Mouse (Mus musculus): ENCODE data around the gene Tas1r1.
A peak's percentile ranks its signal among the peaks of the same experiment; 100 is the strongest.
"Not testable (repeated sequence)": the region's sequence is repeated elsewhere in the genome, so short reads cannot be mapped to it uniquely, and the experiment has no call there.

Tas1r1 gene

DNA sequence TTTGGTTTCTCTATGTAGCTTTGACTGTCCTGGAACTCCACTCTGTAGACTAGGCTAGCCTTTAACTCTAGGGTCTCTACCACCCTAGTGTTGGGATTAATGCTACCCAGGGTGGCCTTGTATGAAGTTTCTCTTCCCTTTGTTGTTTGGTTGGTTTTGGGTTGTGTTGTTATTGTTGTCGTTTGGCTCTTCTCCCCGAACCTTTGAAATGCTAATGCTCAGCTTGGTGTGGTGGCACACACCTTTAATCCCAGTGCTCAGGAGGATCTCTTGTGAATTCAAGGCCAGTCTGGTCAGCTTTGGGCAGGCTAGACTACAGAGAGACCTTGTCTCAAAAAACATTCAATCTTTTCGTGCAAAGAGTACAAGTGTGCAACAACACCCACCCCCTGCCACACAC is 4.8 kb upstream of the Tas1r1 start:
- no peak for DNase-seq (ENCODE audit: low spot score in 2 of 2)

- no peak for DNase-seq (ENCODE audit: low spot score in 2 of 2)
Observed at GRCm38 (mm10) chr4:152041924-152042641, 3.7 kb upstream of the Tas1r1 start.

GRCm38 (mm10) chr4:152039831-152040310 is 1.5 kb upstream of the Tas1r1 start:
- DNase-seq (ENCODE audit: low spot score in 2 of 2), result no peak

GRCm38 (mm10) chr4:152038985-152039830 is 840 bp upstream of the Tas1r1 start, which contains the start of gene Nol9:
Nol9 (plus strand) TSS chr4:152039321.
- peak; percentile 75 to 88 for DNase-seq (ENCODE audit: low spot score in 2 of 2)

GRCm38 (mm10) chr4:152036464-152036863 is 1.9 kb downstream of the Tas1r1 start:
- not testable (repeated sequence) for DNase-seq (ENCODE audit: low spot score in 2 of 2)

DNA sequence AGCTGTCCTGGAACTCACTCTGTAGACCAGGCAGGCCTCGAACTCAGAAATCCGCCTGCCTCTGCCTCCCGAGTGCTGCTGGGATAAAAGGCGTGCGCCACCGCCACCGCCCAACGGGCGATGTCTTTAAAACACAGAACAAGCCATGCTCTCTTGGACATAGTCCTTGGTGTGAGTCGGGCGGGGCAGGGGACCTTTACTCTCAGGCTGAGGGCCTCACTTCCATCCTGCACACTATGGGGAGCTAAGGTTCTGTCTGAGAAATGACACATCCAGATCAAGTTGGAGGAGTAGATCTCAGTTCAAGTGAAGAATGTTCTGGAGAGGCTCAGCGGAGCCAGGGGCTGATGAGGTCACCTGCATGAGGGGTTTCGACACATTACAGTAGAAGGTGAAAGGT is 5.4 kb downstream of the Tas1r1 start:
- no peak for DNase-seq (ENCODE audit: low spot score in 2 of 2)

DNA sequence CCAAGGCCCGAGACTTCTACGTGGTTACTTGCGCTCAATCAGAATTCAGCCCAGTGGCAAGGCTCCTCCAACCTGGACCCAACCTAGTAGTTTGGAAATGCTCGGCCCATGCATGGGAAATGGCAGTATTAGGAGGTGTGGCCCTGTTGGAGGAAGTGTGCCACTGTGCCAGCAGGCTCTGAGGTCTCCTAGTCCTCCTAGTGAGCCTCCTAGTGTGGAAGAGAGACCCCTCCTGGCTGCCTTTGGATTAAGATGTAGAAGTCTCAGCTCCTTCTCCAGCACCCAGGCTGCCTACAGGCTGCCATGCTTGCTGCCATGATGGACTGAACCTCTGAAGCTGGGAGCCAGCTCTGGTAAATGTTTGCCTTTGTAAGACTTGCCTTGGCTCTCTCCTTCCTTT is 8.4 kb downstream of the Tas1r1 start:
- DNase-seq (ENCODE audit: low spot score in 2 of 2), result no peak

DNA sequence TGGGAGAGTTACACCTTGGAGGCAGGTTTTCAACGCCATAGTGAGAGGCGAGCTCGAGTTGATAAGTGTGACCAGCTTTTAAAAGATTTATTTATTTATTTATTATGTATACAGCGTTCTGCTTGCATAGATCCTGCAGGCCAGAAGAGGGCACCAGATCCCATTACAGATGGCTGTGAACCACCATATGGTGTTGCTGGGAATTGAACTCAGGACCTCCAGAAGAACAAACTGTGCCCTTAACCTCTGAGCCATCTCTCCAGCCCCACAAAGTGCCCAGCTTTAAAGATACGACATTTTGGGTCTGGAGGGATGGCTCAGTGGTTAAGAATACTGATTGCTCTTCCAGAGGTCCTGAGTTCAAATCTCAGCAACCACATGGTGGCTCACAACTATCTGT is 9.3 kb downstream of the Tas1r1 start:
- DNase-seq (ENCODE audit: low spot score in 2 of 2), result no peak

GRCm38 (mm10) chr4:152028456-152028855 is 9.9 kb downstream of the Tas1r1 start:
- DNase-seq (ENCODE audit: low spot score in 2 of 2), result no peak

- peak; percentile 93 to 97 for DNase-seq (ENCODE audit: low spot score in 2 of 2)
Observed at GRCm38 (mm10) chr4:152027524-152027923, 10.8 kb downstream of the Tas1r1 start, which contains the start of gene Zbtb48. Zbtb48 (minus strand) TSS chr4:152027671.

DNA sequence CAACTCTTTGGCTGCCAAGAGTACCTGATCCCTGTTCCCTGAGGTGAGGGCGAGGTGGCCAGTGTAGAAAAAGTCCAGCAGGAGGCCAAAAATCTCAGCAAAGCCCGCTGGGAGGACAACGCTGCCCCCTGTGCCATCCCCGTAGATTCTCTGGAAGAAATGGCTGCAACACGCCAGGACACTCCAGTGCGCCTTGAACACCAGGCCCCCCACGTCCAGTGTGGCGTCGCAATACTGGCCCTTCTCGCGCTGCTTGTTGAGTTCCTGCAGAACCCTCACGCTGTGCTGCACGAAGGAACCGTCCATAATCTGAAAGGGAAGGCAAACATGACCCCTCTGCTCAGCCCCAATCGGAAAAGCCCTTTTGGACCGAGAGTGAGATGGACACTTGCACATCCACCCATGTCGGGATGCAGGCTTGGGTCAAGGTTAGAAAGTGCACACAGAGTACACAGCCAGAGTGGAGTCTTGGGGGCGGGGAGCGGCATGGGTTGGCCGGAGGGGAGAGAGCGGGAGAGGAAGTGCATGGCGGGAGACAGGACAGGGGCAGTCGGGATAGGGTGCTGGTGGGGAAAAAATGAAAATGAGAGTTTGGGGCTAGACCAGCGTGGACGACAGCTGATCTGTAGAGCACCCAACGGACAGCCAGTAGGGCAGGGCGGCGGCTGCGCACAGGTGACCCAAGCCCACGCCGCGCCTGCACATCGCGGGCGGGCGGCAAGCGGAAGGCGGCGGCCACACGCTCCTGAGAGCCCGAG is 11.4 kb downstream of the Tas1r1 start:
- DNase-seq (ENCODE audit: low spot score in 2 of 2), result no peak

- no peak for DNase-seq (ENCODE audit: low spot score in 2 of 2)
Observed at GRCm38 (mm10) chr4:152024525-152024924, 13.8 kb downstream of the Tas1r1 start.

DNA sequence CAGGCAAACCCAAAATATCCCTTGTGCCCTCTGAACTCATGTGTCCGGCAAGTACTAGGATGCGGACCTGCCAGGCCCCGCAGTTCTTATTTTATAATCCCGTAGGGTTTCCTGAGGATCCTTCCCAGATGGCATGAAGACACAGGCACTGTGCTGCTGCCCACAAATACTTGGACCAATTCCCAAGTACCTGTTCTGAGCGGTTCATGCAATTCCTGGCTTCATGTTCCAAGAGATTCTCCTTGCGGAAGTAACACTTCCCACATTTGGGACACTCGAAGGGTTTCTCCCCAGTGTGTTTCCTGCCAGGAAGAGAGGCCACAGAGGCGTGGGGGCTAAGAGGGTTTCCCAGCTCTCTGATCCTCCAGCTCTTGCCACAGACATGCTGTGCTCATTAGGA is 15.9 kb downstream of the Tas1r1 start:
- no peak for DNase-seq (ENCODE audit: low spot score in 2 of 2)

DNA sequence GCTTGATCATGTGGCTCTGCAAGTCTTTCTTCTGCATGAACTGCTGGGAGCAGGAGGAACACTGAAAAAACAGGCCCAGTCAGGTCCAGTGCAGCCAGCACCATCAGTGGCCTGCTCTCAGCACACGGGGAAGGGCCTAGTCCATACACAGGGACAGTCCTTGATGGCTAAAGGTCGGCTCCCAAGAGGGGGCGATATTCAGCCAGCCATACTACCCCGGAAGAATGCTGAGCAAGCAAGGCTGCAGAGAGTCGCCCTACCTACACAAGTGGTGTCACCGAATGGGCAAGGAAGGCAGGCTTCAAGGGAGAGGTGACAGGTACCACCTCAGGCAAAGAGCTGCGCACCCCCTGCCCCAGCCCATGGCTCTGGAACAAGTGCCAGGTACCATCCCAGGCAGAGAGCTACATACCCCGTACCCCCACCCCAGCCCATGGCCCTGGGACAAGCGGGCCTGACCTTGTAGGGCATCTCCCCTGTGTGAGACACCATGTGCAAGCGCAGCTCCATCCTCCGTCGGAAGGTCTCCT is 16.7 kb downstream of the Tas1r1 start:
- no peak for DNase-seq (ENCODE audit: low spot score in 2 of 2)

GRCm38 (mm10) chr4:152020024-152020423 is 18.3 kb downstream of the Tas1r1 start:
- DNase-seq (ENCODE audit: low spot score in 2 of 2), result no peak

- DNase-seq (ENCODE audit: low spot score in 2 of 2), result no peak
Observed at GRCm38 (mm10) chr4:152019073-152019472, 19.3 kb downstream of the Tas1r1 start.

GRCm38 (mm10) chr4:152013036-152013813 is 25.1 kb downstream of the Tas1r1 start:
- no peak for DNase-seq (ENCODE audit: low spot score in 2 of 2)

GRCm38 (mm10) chr4:152012109-152012508 is 26.3 kb downstream of the Tas1r1 start:
- DNase-seq (ENCODE audit: low spot score in 2 of 2), result no peak

DNA sequence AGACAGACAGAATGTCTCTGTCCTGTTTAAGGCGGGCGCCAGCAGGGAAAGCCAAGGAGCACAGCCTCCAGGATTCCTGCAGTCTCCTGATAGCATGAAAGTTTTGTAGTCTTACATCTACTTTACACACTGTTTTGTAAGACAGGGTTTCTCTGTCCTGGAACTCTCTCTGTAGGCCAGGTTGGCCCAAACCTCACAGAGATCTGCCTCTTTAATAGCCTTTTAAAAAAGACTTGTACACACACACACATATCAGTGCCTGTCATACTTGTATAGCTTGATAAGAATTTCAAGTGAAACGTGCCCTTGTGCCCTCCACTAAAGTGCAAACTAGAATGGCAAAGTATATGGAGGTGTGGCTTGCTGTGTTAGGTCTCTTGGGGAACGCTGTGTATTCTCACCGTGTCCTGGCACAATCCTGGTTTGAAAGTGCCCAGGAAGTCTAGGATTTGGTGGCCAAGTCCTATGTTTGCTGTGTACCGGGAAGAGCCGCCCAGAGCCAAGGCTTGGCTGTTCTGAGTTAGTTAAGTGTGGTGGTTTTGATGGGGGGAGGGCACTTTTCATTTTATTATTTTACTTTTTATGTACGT is 27.1 kb downstream of the Tas1r1 start:
- DNase-seq (ENCODE audit: low spot score in 2 of 2), result no peak

DNA sequence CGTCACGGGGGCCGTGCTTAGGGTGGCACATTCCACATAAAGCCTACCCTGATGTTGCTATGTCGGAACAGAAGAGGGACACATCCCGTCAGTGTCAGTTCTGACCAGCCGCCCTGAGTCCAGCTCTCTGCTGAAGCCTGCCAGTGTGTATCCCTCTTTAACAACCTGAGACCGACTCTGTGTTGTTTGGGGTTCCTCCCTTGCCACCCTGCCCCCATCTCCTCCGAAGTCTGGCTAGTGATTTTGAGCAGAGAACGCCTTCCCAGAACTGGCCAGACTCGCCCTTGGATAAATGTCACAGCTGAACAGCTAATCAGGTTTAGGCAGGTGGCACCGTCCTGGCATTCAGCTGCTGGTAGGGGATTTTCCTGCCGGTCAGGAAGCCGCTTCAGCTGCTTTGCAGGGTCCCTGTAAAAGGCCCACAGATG is 27.6 kb downstream of the Tas1r1 start:
- DNase-seq (ENCODE audit: low spot score in 2 of 2), result no peak

Data from left cerebral cortex, adult 9 months (tissue).